Mouse (Mus musculus) Patski (cell line): ENCODE results near the gene Mxra7. TPM values are rescaled to one million over a fixed set of nuclear protein-coding genes. Genes with fewer than 3 reads are reported as not detected.
"Not testable (repeated sequence)": the region's sequence is repeated elsewhere in the genome, so short reads cannot be mapped to it uniquely, and the experiment has no call there.

Experiments used
- ATAC-seq: fragments of 100-300 bp; one replicate; pipeline ENCODE4 v1.8.0; 2021
- CTCF ChIA-PET: fragments of 350-600 bp; sonication (Branson Sonifier 250); formaldehyde crosslinking; loops from one replicate; lab custom pipeline; 2022; ENCODE audit warnings: inconsistent platforms; lab: Charles Lee
- POLR2A ChIA-PET: fragments of 350-600 bp; sonication (Branson Sonifier 250); formaldehyde crosslinking; loops from one replicate; lab custom pipeline; 2022; ENCODE audit warnings: antibody characterized with exemption, inconsistent platforms; lab: Charles Lee
- DNase-seq: peaks from one replicate; pipeline ENCODE4 v3.0.0-alpha.2; 2011; ENCODE audit warnings: low read depth, low spot score
- H3K27me3 ChIP-seq: fragments of 371-371 bp; one replicate; pipeline ENCODE4 v1.5.1; 2021
- CTCF ChIP-seq: fragments of 100-300 bp; IDR thresholded peaks from one replicate; pipeline ENCODE4 v1.5.1; 2021
- in situ Hi-C: fragments of 300-500 bp; cut with MboI; formaldehyde crosslinking; loops from 3 replicates; pipeline ENCODE4 v1.11.1; 2018; ENCODE audit warnings: low pct_unique_long_range_greater_than_20kb, mixed read lengths
- polyA plus RNA-seq: library from polyadenylated mRNA; unstranded; gene quantifications from one replicate; pipeline ENCODE4 v1.2.3, GENCODE M21; 2021

The Mxra7 gene
- polyA plus RNA-seq, 1 experiment from 2014 or later = 116 TPM

DNA sequence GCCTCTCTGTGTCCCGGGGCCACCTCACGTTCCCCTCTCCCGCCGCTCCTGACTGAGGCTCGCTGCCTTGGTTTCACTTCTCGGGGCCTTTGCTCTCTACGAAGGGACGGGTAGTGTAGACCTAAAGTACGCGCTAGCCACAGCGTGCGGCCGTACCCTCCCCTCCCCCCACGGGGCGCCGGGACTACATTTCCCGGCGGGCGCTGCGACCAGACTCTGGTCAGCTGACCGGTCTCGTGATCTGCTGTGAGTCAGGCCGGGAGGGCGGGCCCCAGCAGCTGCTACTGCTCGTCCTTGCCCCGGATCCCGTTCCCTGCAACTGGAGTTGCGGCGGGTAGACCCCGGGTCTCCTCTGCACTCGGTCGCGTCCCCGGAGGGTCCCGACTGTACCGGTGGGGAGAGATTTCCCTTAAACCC is 25.7 kb upstream of the Mxra7 start:
- peak; percentile 66 for ATAC-seq
- CTCF ChIA-PET = no interaction called here
- peak; percentile 68 for DNase-seq
- in situ Hi-C loops = no loop called here
- POLR2A ChIA-PET = interaction anchor here (1.3 to 2.5 kb wide), 6 partner anchors 10 to 39 kb away, joined by 3 to 13 read pairs (median 6); partner anchors contain the start of genes Jmjd6 and Mettl23
- TF ChIP-seq CTCF = no peak
- no peaks in the 10 kb centered on the region for H3K27me3 ChIP-seq

DNA sequence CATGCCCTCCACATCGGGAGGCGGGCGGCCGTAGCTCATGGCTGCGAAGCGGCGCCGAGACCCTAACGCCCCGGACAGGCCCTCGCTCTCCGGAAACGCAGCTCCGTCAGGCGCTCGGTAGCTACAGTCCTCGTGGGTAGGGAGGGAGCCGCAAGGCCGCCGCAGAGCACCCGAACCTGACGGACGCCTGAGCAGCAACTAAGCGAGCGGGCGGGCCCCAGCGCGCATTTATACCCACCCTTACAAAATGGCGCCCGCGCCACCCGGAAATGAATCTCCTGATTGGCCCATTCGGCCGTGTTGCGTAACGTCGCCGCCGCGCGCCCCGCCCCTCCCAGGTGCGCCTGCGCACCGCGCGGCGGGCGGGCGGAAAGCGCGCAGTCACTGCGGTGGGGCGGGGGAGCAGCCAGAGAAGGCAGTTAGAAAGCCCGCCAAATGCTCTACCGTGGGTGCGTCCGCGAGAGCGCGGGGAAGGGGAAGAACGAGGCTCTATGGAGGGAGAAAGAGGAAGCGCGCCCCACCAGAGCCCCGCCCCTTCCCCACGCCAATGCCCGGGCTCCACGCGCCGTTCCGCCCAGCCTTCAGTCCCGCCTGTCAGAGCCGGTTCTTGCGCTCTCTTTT is 25.2 kb upstream of the Mxra7 start, which contains the start of gene Srsf2:
Gene Srsf2 (minus strand): TSS at position 204 of the 621 bp plus-strand sequence.
- CTCF ChIA-PET = no interaction called here
- POLR2A ChIA-PET = interaction anchor here (0.8 to 2.5 kb wide), 7 partner anchors 10 to 43 kb away, joined by 3 to 13 read pairs (median 3); partner anchors contain the start of genes Jmjd6 and Mettl23
- DNase-seq = no peak
- TF ChIP-seq CTCF = no peak
- in situ Hi-C loops = no loop called here
- ATAC-seq = peak; percentile 65
- H3K27me3 ChIP-seq = no peaks in the 10 kb centered on the region

DNA sequence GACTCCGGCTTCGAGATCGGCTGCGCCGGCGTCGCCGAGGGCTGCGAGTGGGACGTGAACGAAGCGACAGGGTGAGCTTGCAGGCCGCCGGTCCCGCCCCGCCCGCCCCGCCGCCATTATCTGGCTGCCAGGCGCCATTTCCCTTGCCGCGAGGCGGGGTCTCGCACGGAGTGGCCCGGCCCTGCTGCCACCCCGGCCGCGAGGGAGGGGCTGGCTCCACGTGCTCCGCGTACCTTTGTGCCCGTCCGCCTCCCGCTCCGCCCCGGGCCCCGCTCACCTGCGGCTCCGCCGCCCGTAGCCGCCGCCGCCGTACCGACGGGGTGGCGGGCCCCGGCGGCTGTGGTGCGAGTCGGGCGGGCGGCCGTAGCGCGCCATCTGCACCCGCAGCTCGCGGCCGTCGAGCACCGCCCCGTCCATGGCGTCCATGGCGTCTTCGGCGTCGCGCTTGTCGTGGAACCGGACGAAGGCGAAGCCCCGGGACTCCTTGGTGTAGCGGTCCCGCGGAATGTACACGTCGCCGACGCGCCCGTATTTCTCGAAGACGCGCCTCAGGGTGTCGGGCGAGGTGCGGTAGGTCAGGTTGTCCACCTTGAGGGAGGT is 24.5 kb upstream of the Mxra7 start, which contains the start of gene Mfsd11:
Gene Mfsd11 (plus strand): TSS at position 150 of the 600 bp plus-strand sequence.
- ChIA-PET CTCF (no interaction called here), POLR2A (interaction anchor here (0.8 to 2.5 kb wide), 5 partner anchors 9 to 42 kb away, joined by 3 to 13 read pairs (median 4); partner anchors contain the start of genes Jmjd6 and Mettl23)
- TF ChIP-seq CTCF = no peak
- DNase-seq (no peak), ATAC-seq (peak; percentile 38)
- in situ Hi-C loops = no loop called here
- no peaks in the 10 kb centered on the region for H3K27me3 ChIP-seq

DNA sequence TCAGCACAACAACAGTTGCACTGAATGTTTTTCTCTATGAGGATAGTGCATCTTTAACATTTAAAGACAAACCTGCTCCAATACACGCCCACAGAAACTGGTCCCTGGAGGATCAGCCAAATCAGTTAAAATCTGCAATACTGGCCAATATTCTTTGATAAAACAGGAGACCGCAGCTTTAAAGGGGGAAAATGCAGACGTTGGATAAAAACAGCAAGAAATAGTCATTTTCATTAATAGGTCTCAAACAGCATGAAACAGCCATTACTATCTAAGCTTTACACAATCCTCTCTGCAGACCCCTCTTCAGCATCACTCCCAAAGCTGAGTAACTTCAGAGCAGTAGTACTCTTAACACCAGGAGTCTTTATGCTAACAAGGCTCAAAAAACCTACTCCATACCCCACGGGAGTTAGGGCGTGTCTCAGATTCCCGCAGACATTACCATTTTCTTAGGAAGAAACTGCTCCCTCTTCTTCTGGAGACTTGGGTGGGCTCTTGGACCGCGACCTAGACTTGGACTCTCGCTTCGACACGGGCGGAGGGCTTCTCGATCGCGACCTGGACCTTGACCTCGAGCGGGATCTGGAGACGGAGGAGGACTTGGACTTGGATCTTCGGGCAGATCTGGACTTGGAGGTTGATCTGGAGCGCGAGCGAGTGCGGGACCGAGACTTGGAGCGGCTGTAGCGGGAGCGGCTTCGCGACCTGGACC is 23.9 kb upstream of the Mxra7 start:
- no peaks in the 10 kb centered on the region for H3K27me3 ChIP-seq
- POLR2A ChIA-PET = interaction anchor here (0.7 to 2.5 kb wide), 3 partner anchors 9 to 268 kb away, joined by 3 to 13 read pairs (median 4); partner anchors contain the start of genes Jmjd6 and Mettl23
- in situ Hi-C loops = no loop called here
- CTCF ChIA-PET = no interaction called here
- DNase-seq (no peak), ATAC-seq (no peak)
- TF ChIP-seq CTCF = no peak

- no peaks in the 10 kb centered on the region for H3K27me3 ChIP-seq
- ATAC-seq = no peak
- TF ChIP-seq CTCF = no peak
- POLR2A ChIA-PET = interaction anchor here (0.7 to 2.5 kb wide), 4 partner anchors 8 to 269 kb away, joined by 3 to 13 read pairs (median 7); partner anchors contain the start of genes Jmjd6 and Mettl23
- in situ Hi-C loops = no loop called here
- CTCF ChIA-PET = no interaction called here
- DNase-seq = no peak
These were observed 23.1 kb upstream of the Mxra7 start for GRCm38 (mm10) chr11:116850833-116851477.

DNA sequence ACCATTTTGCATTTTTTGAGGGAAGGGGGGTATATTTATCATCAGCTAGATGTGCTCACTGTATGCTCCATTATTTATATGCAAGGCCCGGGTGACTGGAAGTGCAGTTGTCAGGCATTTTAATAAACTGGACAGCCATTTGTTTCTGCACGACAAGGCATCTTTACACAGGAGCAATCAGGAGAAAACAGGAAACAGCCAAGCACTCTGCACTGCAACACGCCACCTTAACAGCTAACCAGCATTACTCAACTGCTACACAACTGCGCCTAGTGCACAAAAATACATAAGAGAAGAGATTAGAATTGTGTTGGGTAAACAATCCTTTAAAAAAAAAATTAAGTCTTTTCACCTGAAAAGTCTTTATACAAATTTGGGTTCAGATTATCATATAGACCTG is 22.2 kb upstream of the Mxra7 start:
- in situ Hi-C loops = no loop called here
- DNase-seq (no peak), ATAC-seq (no peak)
- POLR2A ChIA-PET = no interaction called here
- CTCF ChIA-PET = no interaction called here
- TF ChIP-seq CTCF = no peak
- H3K27me3 ChIP-seq = no peaks in the 10 kb centered on the region

GRCm38 (mm10) chr11:116849587-116849986 is 21.7 kb upstream of the Mxra7 start:
- DNase-seq = no peak
- H3K27me3 ChIP-seq = no peaks in the 10 kb centered on the region
- in situ Hi-C loops = no loop called here
- no peak for TF ChIP-seq CTCF
- ATAC-seq = no peak
- POLR2A ChIA-PET = no interaction called here
- CTCF ChIA-PET = no interaction called here

- POLR2A ChIA-PET = interaction anchor here (0.9 kb wide), 1 partner anchor 10 kb away, joined by 3 read pairs; no protein-coding TSS in a partner anchor
- in situ Hi-C loops, DNase-seq, CTCF ChIA-PET, H3K27me3 ChIP-seq, ATAC-seq: not testable (repeated sequence)
These were observed 21.0 kb upstream of the Mxra7 start for GRCm38 (mm10) chr11:116848877-116849178.

DNA sequence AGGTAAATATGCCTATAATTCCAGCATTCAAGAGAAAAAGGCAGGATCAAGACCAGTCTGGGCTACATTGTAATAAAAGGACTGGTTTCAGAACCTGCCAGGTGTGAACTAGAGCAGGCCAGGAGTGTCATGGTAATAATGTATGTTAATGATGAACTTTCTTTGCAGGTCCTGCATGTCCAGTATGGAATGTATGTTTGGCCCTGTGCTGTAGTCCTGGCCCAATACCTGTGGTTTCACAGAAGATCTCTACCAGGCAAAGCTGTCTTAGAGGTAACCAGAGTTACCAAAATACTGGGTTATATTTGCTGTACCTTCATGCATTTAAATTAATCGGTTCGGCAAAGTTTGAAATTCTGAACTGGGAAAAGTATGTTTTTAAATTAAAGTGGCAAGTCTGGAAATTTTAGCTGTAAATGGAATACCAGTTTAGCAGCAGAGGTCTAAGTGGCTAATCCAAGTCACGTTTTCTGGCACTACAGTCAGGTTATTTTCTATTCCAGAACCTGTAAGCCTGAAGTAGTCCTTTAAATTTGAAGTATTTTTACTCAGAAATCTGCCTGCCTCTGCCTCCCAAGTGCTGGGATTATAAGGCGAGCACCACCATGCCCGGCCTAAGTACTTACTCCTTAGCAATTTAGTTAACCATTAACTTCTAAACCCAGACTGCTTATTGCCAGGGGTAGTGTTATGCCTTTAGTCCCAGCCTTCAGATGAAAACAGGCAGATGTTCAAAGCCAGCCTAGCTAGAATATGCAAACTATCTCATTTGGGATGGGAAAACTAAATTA is 20.4 kb upstream of the Mxra7 start:
- no peak for ATAC-seq
- H3K27me3 ChIP-seq = no peaks in the 10 kb centered on the region
- no peak for TF ChIP-seq CTCF
- in situ Hi-C loops = no loop called here
- CTCF ChIA-PET = interaction anchor here (1.2 kb wide), 1 partner anchor 219 kb away, joined by 3 read pairs; no protein-coding TSS in a partner anchor
- no peak for DNase-seq
- POLR2A ChIA-PET = interaction anchor here (0.9 kb wide), 1 partner anchor 9 kb away, joined by 3 read pairs; no protein-coding TSS in a partner anchor
